Mouse (Mus musculus): Measurements from ENCODE around the gene Myo18a.
A peak's percentile ranks its signal among the peaks of the same experiment; 100 is the strongest.
"Not testable (repeated sequence)": the region's sequence is repeated elsewhere in the genome, so short reads cannot be mapped to it uniquely, and the experiment has no call there.

Myo18a gene

DNA sequence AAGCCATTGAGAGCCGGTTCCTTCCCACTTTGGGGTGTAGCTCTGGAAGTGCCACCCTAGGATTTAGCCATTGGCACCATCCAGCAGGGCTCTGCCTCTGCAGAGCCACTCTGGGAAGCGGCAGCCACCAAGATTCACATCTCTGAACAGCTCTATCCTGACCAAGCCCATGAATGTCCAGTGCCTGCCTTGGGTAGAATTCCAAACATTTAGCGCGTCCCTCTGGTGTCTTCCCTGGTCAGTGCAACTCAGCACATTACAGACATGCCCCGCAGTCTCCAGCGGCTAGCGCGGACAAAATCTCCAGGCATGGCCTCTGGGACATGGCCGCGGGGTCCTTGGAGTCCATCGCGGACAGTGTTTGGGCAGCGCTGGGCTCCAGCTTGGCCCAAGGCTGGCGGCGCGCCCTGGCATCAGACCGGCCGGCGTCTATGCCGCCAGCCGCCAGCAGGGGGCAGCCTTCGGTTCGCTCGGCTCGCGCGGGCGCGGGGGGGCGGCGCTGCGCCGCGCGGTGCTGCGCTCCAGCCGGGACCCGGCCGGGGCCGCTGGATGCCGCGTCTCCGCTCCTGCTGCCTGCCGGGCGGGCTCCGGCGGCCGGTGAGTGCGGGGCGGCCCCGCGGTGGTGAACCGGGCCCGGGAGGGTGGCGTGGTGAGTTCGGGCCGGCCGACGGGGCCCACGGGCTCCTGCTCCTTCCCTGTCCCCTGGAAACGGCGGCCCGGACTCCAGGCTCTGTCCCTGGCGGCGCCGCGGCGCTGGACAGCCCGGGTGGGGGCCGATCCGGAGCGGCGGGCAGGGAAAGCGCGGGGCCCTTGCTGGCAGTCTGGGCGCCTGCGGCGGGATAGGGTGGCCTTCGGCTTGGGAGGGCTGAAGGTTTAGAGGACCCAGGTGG lies at the start of gene Myo18a:
TSS of gene Myo18a (plus strand) at position 464 of the 890 bp plus-strand sequence.
- DNase-seq: peak; percentile 92

- no peak for DNase-seq
Observed at GRCm38 (mm10) chr11:77713736-77714135, 49.3 kb upstream of the Myo18a start.

DNA sequence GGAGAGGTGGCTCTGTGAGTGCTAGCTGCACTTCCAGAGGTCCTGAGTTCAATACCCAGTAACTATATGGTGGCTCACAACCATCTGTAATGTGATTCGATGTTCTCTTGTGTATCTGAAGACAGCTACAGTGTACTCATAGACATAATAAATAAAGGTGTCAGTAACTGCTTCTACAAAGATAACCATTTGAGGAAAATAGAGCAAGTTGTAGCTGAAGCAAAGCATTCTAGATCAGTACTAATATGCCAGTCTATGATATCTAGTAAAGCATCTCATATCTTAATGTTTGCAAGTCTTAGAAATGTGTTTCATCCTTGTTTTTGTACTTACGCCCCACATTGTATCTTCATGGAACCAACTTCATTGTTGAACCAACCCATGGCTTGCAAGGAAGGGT lies 44.0 kb upstream of the Myo18a start:
- no peak for DNase-seq

GRCm38 (mm10) chr11:77721389-77721788 lies 41.7 kb upstream of the Myo18a start:
- DNase-seq: no peak

GRCm38 (mm10) chr11:77724766-77725165 lies 38.3 kb upstream of the Myo18a start:
- DNase-seq: no peak

- DNase-seq: no peak
Observed at GRCm38 (mm10) chr11:77725183-77725582, 37.9 kb upstream of the Myo18a start, which contains the start of gene Cryba1. TSS of gene Cryba1 (minus strand) at chr11:77725283.

GRCm38 (mm10) chr11:77728587-77728986 lies 34.5 kb upstream of the Myo18a start:
- DNase-seq: no peak

DNA sequence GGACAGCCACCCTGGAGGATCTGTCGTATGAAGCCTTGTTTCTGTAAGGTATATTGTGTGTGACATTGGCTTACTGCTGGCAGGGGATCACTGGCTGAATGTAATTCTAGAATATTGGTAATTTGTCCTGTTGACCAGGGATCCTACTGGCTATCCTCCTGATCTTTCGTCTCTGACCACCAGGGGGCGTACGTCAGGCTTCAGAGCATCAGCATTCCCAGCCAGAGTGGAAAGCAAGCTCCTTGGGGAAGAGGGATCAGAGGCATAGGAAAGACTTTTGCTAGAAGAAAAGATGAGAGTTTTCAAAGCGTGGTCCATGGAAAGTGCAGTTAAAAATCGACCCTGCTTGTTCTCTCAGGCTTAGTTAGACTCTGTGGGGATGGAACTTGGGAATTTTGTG lies 25.8 kb upstream of the Myo18a start:
- peak; percentile 93 for DNase-seq

DNA sequence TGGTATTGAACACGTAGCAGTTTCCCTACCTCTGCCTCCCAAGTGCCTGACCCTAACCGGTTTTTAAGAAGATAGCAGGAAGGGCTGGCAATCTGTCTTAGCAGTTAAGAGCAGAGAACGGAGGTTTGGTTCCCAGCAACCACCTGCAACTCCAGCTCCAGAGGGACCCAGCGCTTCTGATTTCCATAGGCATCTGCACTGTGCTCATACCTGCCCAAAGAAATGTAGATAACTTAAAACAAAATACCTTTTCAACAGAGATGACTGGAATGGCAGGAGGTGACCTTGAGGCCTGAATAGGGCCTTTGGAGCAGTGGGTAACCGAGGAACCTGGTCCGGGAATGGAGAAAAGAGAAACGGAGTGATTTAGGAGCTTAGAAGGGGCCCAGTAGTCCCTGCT lies 24.5 kb upstream of the Myo18a start:
- DNase-seq: no peak

DNA sequence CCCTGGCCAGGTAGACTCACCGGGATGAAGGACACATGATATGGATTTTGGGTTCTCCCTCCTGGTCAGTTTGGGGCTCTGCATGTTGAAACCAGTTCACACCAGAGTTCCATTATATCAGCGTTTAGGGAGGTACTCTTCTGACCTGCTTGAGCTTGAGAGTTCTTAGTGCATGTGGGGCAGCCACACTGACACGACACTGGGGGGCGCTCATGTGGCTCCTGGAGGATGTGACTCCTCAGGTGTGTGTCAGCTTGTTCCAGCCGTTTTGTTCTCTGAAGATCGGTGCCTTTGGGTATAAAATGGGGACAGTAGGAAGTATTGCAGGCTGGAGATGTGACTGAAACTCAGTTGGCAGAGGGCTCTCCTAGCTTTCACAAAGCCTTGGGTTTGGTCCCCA lies 19.1 kb upstream of the Myo18a start:
- DNase-seq: peak; percentile 64

DNA sequence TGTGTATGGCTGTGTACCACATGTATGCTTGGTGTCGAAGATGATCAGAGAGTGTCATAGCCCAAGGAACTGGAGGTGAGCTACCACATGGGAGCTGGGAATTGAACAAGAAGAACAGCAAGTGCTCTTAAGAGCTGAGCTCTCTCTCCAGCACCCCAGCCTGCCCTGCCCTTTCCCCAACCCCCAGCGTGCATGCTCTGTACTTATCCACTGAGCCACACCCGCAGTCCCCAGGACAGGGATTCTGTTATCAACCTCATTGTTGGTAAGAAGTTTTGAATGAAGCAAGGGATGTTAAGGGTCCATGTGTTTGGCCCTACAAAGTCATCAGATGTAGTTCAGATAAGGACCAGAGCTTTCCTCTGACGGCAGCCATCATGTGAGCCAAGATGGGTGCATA lies 16.4 kb upstream of the Myo18a start:
- DNase-seq: no peak

GRCm38 (mm10) chr11:77747103-77747502 lies 15.9 kb upstream of the Myo18a start:
- DNase-seq: not testable (repeated sequence)

GRCm38 (mm10) chr11:77748996-77749395 lies 14.1 kb upstream of the Myo18a start:
- DNase-seq: no peak

- DNase-seq: no peak
Observed at GRCm38 (mm10) chr11:77752525-77752924, 10.5 kb upstream of the Myo18a start.

DNA sequence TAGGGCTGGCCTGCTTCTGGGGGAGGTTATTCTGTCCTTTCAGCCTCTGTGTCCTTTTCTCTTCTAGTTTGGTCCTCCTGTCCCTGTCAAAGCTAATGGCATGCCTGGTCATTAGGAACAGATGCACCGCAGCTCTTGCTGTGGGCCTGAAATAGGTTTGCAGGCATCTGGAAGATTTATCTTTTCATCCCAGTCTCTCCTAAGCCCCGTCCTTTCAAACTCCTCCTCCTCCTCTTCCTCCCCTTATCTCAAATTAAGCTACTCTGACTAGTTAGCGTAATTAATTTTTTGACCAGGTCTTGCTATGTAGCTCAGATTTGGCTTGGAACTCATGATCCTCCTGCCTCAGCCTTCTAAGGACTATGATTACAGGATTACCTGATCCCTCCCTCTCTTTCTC lies 9.6 kb upstream of the Myo18a start:
- DNase-seq: no peak

DNA sequence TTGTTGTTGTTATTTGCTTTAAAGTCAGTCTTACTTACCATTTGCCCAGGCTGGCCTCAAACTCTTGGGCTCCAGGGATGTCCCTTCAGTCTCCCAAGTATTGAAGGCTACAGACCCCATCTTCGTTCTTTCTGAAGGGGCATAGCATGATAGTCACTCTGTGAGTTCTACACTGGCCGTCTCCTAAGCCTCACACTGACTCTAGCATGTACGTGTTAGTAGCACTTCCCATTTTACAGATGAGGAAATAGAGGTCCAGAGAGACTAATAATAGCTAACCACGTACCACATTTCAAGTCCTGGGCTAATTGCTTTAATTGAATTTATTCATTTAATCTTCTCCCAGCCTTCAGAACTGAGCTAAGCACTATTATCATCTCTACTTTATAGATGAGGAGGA lies 3.0 kb upstream of the Myo18a start:
- DNase-seq: no peak

DNA sequence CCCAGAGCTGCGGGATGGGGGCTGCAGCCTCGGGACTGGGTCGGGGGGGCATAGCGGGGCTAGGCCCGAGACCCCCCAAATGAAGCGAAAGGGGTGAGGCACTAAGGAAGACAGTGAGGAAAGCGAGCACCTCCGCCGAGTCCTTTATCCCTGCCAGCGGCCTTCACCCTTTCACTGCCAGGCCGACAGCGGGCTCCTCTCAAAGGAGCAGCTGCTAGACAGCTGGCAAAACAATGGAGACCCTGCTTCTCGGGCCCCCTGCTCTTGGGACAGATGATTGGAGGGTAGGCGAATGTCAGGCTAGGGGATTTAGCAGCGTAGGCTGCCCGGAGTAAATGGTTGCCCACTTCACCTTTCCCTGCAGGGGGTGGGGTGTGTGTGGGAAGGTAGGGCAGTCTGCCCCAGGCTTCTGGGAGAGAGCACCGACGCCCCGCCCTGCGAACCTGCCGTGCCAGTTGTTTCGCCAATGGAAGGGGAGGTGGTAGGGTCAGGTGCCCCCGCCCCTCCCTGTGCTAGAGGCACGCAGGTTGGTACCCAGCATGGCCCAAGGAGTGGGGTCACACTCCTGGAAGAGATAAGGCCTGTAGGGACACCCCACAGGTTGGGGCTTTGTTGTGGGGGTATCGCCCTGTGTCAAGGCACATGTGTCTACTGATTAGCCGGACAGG lies 761 bp downstream of the Myo18a start:
- peak; percentile 68 for DNase-seq

DNA sequence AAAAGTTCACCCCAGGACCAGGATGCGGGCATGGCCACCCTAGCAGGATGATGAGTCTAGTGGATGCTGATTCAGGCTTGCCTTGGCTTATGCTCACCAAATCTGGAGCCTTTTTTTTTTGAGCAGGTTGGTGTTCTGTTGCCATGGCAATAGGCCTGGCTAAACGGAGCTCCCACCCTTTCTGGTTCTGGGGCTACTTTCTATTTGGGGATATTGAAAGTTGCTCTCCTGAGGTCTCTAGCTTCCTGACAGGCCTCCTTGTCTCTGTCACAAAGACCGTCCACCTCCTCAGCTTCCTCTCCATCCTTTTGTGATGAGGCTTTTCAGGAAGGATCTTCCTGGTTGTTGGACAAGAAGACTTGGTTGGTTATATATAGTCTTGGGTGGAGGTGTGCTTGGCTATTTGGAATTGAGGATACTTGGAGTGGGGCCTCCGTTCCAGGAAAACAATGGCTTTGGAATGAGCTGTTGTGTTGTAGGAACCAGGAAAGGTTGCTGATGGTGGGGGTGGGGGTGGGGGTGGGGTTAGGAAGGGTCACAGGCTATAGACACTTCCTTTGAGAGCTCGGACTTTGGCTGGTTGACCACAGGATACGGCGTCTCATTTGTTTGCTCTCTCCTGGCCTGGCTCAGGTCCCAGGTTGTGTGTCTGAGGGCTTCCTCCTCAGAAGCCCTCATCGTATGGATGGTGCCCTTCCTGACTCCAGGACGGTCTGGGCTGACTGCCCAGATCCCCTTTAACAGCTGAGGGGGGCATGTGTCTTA lies 1.8 kb downstream of the Myo18a start:
- peak; percentile 66 for DNase-seq

DNA sequence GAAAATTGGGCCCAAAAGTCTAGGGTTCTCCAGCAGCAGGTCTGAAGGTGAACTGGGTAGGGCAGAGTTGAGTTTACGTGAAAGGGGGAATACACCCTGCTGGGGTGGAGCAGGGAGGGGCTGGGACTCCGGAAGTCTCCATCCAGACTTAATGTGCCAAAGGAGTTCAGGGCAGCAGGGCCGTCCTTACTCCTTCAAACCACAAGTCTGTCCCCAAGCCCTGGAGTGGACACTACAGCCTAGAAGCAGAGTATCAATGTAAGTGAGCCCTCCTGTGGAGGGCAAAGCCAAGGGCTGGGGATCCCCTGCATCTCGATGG lies 2.4 kb downstream of the Myo18a start:
- peak; percentile 28 for DNase-seq

GRCm38 (mm10) chr11:77766351-77767001 lies 3.4 kb downstream of the Myo18a start:
- peak; percentile 69 for DNase-seq

DNA sequence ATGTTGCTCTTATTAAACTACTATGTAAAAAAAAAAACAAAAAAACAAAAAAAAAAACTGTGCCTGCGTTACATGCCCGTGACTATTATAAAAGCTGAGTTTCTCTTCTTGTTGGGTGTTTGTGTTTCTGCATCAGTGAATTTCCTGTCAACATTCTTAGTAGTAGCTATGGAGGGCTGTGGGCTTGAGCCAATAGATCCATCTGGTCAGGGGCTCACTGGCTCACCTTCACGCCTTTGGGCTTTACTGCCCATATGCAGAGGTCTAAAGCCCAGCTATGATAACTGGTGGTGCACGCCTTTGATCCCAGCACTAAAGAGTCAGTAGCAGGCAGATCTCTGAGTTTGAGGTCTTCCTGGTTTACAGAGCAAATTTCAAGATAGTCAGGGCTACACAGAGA lies 6.5 kb downstream of the Myo18a start:
- no peak for DNase-seq

- no peak for DNase-seq
Observed at GRCm38 (mm10) chr11:77770346-77770745, 7.3 kb downstream of the Myo18a start.

Data from lung, postnatal 14 days (tissue).